Mouse (Mus musculus): ENCODE data around the gene Atn1. TPM values are rescaled to one million over a fixed set of nuclear protein-coding genes. Genes with fewer than 3 reads are reported as not detected.

The Atn1 gene
- total and polyA plus RNA-seq, 2 experiments from 2014 or later = 30.4 to 30.7 TPM

DNA sequence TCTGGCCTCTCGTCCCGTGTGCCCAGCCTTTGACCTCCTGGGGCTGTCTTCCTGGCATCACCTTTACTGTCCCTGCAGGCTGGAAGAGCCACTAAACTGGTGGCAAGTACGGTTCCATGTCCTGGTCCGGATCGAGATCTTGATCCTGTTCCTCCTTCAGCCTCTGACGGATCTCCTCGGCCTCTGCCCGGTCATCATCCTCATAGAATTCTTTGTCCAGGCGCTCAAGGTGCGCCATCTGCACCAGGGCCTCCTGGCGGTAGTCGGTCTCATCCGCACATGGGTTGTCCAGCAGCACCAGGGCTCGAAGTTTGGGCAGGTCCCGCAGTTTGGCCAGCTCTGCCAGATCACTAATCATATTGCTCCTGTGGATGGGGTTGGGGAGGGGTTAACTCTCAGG lies 14.2 kb upstream of the Atn1 start:
- Histone ChIP-seq H3K27ac (ENCODE audit: low read depth, low read length) (no peak overlapping the region), H3K4me3 (ENCODE audit: low read depth, low read length) (no peak overlapping the region), H3K4me2 (ENCODE audit: low read depth, low read length, poor library complexity, severe bottlenecking) (no peak overlapping the region), H3K9me3 (ENCODE audit: low read length) (no peaks in the 10 kb centered on the region), H3K9ac (replicated peaks; ENCODE audit: low read length, poor library complexity, severe bottlenecking) (no peak overlapping the region), H3K36me3 (ENCODE audit: insufficient read depth, low read length) (0 out of 2 replicates have a peak, but pooled peaks cover 2% of the 10 kb centered on the region), H3K4me1 (ENCODE audit: insufficient read depth, low read length) (peaks cover 15% of the 10 kb centered on the region; the same call in 1 of the 2 replicates), H3K27me3 (ENCODE audit: insufficient read depth, low read length) (no peaks in the 10 kb centered on the region)
- ATAC-seq (ENCODE audit: low FRiP score) (no peak), DNase-seq (ENCODE audit: low spot score) (no peak)
- WGBS = 90% methylated on average over 15 of the region's 15 CpGs
- no peak for TF ChIP-seq CTCF (IDR thresholded peaks at IDR 0.05)

DNA sequence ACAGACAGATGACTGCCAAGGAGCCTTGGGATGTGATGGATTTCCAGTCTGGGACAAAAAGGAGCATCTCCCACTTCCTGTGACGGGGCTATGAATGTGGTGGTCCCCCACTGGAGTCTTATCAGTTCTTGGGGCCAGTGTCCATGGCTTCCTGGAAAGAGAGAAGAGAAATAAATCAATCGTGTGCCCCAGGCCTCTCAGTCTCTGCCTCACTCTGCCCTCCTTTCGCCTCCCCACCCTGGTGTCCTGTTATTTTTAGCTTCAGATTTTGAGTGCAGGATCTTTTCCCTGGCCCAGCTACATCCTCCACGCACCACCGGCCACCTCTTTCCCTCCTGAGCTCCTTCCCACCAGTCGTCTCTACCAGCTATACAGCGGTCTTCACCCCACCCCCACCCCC lies 13.7 kb upstream of the Atn1 start:
- WGBS = 59% methylated on average over 7 of the region's 7 CpGs
- no peak for TF ChIP-seq CTCF (IDR thresholded peaks at IDR 0.05)
- H3K4me3 ChIP-seq (ENCODE audit: low read depth, low read length) = peak overlapping the region; percentile 53
- ATAC-seq (ENCODE audit: low FRiP score) (no peak), DNase-seq (ENCODE audit: low spot score) (no peak)
- H3K9me3 ChIP-seq (ENCODE audit: low read length) = no peaks in the 10 kb centered on the region
- H3K36me3 ChIP-seq (ENCODE audit: insufficient read depth, low read length) = 0 out of 2 replicates have a peak, but pooled peaks cover 2% of the 10 kb centered on the region
- H3K4me2 ChIP-seq (ENCODE audit: low read depth, low read length, poor library complexity, severe bottlenecking) = peak overlapping the region; percentile 75
- H3K4me1 ChIP-seq (ENCODE audit: insufficient read depth, low read length) = peaks cover 15% of the 10 kb centered on the region; the same call in 1 of the 2 replicates
- H3K9ac ChIP-seq (replicated peaks; ENCODE audit: low read length, poor library complexity, severe bottlenecking) = peak overlapping the region; percentile 76
- H3K27ac ChIP-seq (ENCODE audit: low read depth, low read length) = peak overlapping the region; percentile 60
- H3K27me3 ChIP-seq (ENCODE audit: insufficient read depth, low read length) = no peaks in the 10 kb centered on the region

DNA sequence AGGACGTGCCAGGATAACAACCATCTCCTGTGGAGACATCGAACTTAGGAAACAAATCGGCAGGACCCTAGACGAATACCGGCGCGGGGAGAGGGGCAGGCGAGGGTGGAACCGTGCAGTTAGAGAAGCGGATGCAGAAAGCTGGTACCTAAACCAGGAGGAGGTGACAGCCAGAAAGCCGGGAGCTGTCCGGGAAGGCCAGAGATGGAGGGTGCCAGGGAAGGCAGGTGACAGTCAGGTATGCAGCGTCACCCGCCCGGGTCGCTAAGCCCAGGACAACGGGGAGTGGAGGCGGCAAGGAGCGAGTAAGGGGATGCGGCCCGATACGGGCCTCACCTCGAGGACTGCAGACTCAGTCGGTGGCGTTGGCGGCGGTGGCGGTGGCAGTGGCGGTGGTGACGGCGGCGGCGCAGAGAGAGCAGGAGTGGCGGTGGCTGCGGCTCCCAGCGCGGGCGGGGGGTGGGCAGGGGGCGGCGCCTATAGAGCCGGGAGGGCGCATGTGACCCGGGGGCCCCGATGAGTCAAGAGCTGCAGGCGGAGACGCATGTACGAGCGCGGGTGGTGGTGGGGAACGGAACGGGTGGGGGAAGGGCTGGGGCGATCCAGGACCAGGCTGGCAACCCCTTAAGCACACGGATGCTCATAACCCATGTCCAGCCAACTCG lies 12.9 kb upstream of the Atn1 start, which contains the start of gene Eno2:
Gene Eno2, minus strand, starts transcription at position 573 of the 665 bp plus-strand sequence.
- 1% methylated on average over 53 of the region's 54 CpGs for WGBS
- H3K27ac ChIP-seq (ENCODE audit: low read depth, low read length) = peak within 1 kb of the TSS; percentile 60
- H3K9me3 ChIP-seq (ENCODE audit: low read length) = no peaks in the 10 kb centered on the region
- no peaks in the 10 kb centered on the region for H3K27me3 ChIP-seq (ENCODE audit: insufficient read depth, low read length)
- H3K9ac ChIP-seq (replicated peaks; ENCODE audit: low read length, poor library complexity, severe bottlenecking) = peak within 1 kb of the TSS; percentile 76
- H3K4me3 ChIP-seq (ENCODE audit: low read depth, low read length) = peak within 1 kb of the TSS; percentile 53
- H3K4me1 ChIP-seq (ENCODE audit: insufficient read depth, low read length) = peaks cover 15% of the 10 kb centered on the region; the same call in 1 of the 2 replicates
- DNase-seq (ENCODE audit: low spot score) = peak; percentile 82
- ATAC-seq (ENCODE audit: low FRiP score) = peak; percentile 89
- 0 out of 2 replicates have a peak, but pooled peaks cover 2% of the 10 kb centered on the region for H3K36me3 ChIP-seq (ENCODE audit: insufficient read depth, low read length)
- H3K4me2 ChIP-seq (ENCODE audit: low read depth, low read length, poor library complexity, severe bottlenecking) = peak within 1 kb of the TSS; percentile 75
- TF ChIP-seq CTCF (IDR thresholded peaks at IDR 0.05) = no peak

DNA sequence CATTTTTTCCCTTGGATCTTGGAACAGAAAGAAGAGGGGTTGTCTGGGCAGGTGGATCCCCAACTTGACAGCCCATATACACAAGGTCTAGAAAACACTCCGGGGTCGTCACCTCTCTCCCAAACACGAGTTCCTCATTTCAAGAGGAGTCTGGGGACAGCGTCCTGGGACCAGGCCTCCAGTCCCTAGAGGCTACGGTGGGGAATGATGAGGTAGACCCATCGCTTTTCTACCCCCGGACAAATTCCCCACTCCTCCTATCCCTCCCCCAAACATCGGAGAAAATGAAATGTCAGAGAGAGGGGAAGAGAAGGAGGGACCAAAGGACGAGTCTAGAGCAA lies 12.3 kb upstream of the Atn1 start:
- ATAC-seq (ENCODE audit: low FRiP score) (peak; percentile 2; the same call in 1 of the 2 replicates), DNase-seq (ENCODE audit: low spot score) (no peak)
- H3K36me3 ChIP-seq (ENCODE audit: insufficient read depth, low read length) = 0 out of 2 replicates have a peak, but pooled peaks cover 2% of the 10 kb centered on the region
- peak overlapping the region; percentile 76 for H3K9ac ChIP-seq (replicated peaks; ENCODE audit: low read length, poor library complexity, severe bottlenecking)
- peak overlapping the region; percentile 53 for H3K4me3 ChIP-seq (ENCODE audit: low read depth, low read length)
- H3K4me2 ChIP-seq (ENCODE audit: low read depth, low read length, poor library complexity, severe bottlenecking) = peak overlapping the region; percentile 75
- H3K27ac ChIP-seq (ENCODE audit: low read depth, low read length) = peak overlapping the region; percentile 60
- no peaks in the 10 kb centered on the region for H3K9me3 ChIP-seq (ENCODE audit: low read length)
- no peak for TF ChIP-seq CTCF (IDR thresholded peaks at IDR 0.05)
- H3K27me3 ChIP-seq (ENCODE audit: insufficient read depth, low read length) = no peaks in the 10 kb centered on the region
- peaks cover 15% of the 10 kb centered on the region; the same call in 1 of the 2 replicates for H3K4me1 ChIP-seq (ENCODE audit: insufficient read depth, low read length)
- 6% methylated on average over 9 of the region's 9 CpGs for WGBS

DNA sequence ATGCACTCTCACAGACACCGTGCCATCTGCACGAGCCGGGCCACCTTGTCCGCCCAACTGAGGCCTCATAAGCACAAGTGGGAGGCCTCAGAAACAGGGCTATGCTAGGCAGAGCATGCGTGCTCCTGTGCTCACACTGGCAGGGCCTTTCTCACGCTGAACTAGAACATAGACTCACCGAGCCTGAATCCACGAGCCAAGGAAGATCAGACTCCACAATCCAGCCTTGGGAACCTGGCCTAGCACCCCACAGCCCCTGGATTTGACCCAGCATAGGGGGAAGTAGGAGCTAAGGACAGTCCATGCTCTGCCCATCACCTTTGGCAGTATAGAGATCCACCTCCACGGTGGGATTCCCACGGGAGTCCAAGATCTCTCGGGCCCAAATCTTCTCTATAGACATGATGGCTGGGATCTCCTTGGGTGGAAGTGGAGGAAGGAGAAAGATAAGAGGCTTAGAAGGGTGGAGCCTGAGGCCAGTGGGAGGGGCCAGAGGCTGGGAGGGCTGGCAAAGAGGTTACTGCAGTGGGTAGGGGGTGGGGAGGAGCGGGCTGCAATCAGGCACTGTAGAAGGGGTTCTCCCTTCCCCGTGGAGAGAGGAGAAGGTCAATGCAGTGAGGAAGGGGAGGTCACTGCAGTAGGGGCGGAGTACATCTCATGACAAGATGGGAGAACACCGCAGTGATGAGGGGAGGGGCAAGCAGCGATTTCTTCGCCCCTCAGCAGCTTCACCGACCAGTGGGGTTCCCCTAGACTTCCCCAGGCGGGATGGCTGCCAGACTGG lies 11.8 kb upstream of the Atn1 start:
- H3K4me2 ChIP-seq (ENCODE audit: low read depth, low read length, poor library complexity, severe bottlenecking) = peak overlapping the region; percentile 75
- peak; percentile 24 for ATAC-seq (ENCODE audit: low FRiP score)
- H3K9me3 ChIP-seq (ENCODE audit: low read length) = no peaks in the 10 kb centered on the region
- 0 out of 2 replicates have a peak, but pooled peaks cover 2% of the 10 kb centered on the region for H3K36me3 ChIP-seq (ENCODE audit: insufficient read depth, low read length)
- peaks cover 15% of the 10 kb centered on the region; the same call in 1 of the 2 replicates for H3K4me1 ChIP-seq (ENCODE audit: insufficient read depth, low read length)
- H3K27me3 ChIP-seq (ENCODE audit: insufficient read depth, low read length) = no peaks in the 10 kb centered on the region
- H3K4me3 ChIP-seq (ENCODE audit: low read depth, low read length) = peak overlapping the region; percentile 53
- TF ChIP-seq CTCF (IDR thresholded peaks at IDR 0.05) = no peak
- peak; percentile 54 for DNase-seq (ENCODE audit: low spot score)
- peak overlapping the region; percentile 76 for H3K9ac ChIP-seq (replicated peaks; ENCODE audit: low read length, poor library complexity, severe bottlenecking)
- 24% methylated on average over 19 of the region's 19 CpGs for WGBS
- H3K27ac ChIP-seq (ENCODE audit: low read depth, low read length) = peak overlapping the region; percentile 60

Data from midbrain, postnatal 0 days (tissue).